Mouse (Mus musculus) myocyte (in vitro differentiated cells): ENCODE measurements around the gene Urod. TPM values are rescaled to one million over a fixed set of nuclear protein-coding genes. Genes with fewer than 3 reads are reported as not detected.

Source experiments
- H3K27me3 ChIP-seq: one replicate; pipeline ENCODE4 v1.6.1; 2011; ENCODE audit not compliant: control insufficient read depth, insufficient read depth, insufficient read length
- H3K36me3 ChIP-seq: one replicate; pipeline ENCODE4 v1.6.1; 2011; ENCODE audit not compliant: control insufficient read depth, insufficient read depth
- H3K4me2 ChIP-seq: one replicate; pipeline ENCODE4 v1.6.1; 2011; ENCODE audit warnings: low read depth, control low read depth
- H3K4me3 ChIP-seq: one replicate; pipeline ENCODE4 v1.5.1; 2011; ENCODE audit warnings: mild to moderate bottlenecking, control low read depth, moderate library complexity
- H3K79me2 ChIP-seq: one replicate; pipeline ENCODE4 v1.6.1; 2011; ENCODE audit not compliant: control insufficient read depth, insufficient read depth
- H3ac ChIP-seq: one replicate; pipeline ENCODE4 v1.6.1; 2011; ENCODE audit not compliant: control insufficient read depth, insufficient read length
- CEBPB ChIP-seq: IDR thresholded peaks from 2 replicates; pipeline ENCODE4 v1.6.1; 2011; ENCODE audit warnings: mild to moderate bottlenecking, moderate library complexity; ENCODE audit not compliant: poor library complexity, insufficient read depth, severe bottlenecking
- E2F4 ChIP-seq: IDR thresholded peaks from one replicate; pipeline ENCODE4 v1.6.1; 2011; ENCODE audit warnings: mild to moderate bottlenecking, control low read depth, moderate library complexity; ENCODE audit not compliant: insufficient read depth
- MAX ChIP-seq: IDR thresholded peaks from one replicate; pipeline ENCODE4 v1.6.1; 2011; ENCODE audit warnings: low read depth, mild to moderate bottlenecking, control low read depth
- MYOD1 ChIP-seq, 3 experiments: IDR thresholded peaks; one replicate each; pipeline ENCODE4 v1.6.1; 2011; ENCODE audit warnings: control low read depth in 2 of 3, low read depth in 2 of 3, mild to moderate bottlenecking in 2 of 3, moderate library complexity in 1 of 3; ENCODE audit not compliant: insufficient read length in 2 of 3, control insufficient read depth in 1 of 3
- MYOG ChIP-seq, 3 experiments: IDR thresholded peaks; one replicate each; pipeline ENCODE4 v1.6.1; 2011; ENCODE audit warnings: control low read depth in 2 of 3, low read depth in 2 of 3, mild to moderate bottlenecking in 2 of 3; ENCODE audit not compliant: insufficient read length in 2 of 3, control insufficient read depth in 1 of 3, insufficient read depth in 1 of 3
- POLR2A ChIP-seq: IDR thresholded peaks from one replicate; pipeline ENCODE4 v1.6.1; 2011; ENCODE audit warnings: low read depth, mild to moderate bottlenecking, control low read depth, moderate library complexity; ENCODE audit not compliant: insufficient read length
- POLR2AphosphoS2 ChIP-seq: IDR thresholded peaks from one replicate; pipeline ENCODE4 v1.6.1; 2011; ENCODE audit warnings: low read depth, control low read depth; ENCODE audit not compliant: insufficient read length
- REST ChIP-seq: IDR thresholded peaks from one replicate; pipeline ENCODE4 v1.6.1; 2011; ENCODE audit warnings: mild to moderate bottlenecking, control low read depth, moderate library complexity; ENCODE audit not compliant: insufficient read depth, insufficient read length
- SRF ChIP-seq: IDR thresholded peaks from one replicate; pipeline ENCODE4 v1.6.1; 2011; ENCODE audit warnings: low read depth; ENCODE audit not compliant: control insufficient read depth, insufficient read length
- TCF12 ChIP-seq: IDR thresholded peaks from one replicate; pipeline ENCODE4 v1.6.1; 2011; ENCODE audit warnings: mild to moderate bottlenecking, control low read depth; ENCODE audit not compliant: poor library complexity, insufficient read depth, severe bottlenecking
- TCF3 ChIP-seq: IDR thresholded peaks from one replicate; pipeline ENCODE4 v1.6.1; 2011; ENCODE audit warnings: low read depth, control low read depth; ENCODE audit not compliant: insufficient read length
- USF1 ChIP-seq: IDR thresholded peaks from one replicate; pipeline ENCODE4 v1.6.1; 2011; ENCODE audit warnings: low read depth, mild to moderate bottlenecking, control low read depth, moderate library complexity
- polyA plus RNA-seq: library from polyadenylated mRNA; unstranded; fragments of >200 nt; fragmentation: generic; extraction: Trizol; gene quantifications from one replicate; pipeline ENCODE4 v1.2.1, GENCODE M21; 2012; ENCODE audit warnings: missing spikeins

The Urod gene
- polyA plus RNA-seq, 1 experiment = 69.6 TPM

DNA sequence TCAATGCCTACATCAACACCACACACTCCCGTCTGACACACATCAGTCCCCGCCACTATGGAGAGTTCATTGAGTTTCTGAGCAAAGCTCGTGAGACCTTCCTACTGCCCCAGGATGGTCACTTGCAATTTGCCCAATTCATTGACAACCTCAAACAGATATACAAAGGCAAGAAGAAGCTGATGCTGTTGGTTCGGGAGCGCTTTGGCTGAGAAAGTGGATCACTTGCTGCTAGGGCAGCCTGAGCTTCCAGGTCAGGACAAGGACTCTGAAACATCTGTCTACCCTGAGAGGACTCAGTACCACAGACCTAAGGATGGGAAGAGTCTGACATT is 7.1 kb downstream of the Urod start:
- H3K36me3 ChIP-seq = peaks cover 9% of the 10 kb centered on the region
- no peaks in the 10 kb centered on the region for H3K27me3 ChIP-seq
- H3ac ChIP-seq = no peak overlapping the region
- H3K4me2 ChIP-seq = no peak overlapping the region
- H3K4me3 ChIP-seq = no peak overlapping the region
- TF ChIP-seq E2F4 = no peak
- no peak for TF ChIP-seq SRF
- no peak for TF ChIP-seq REST
- TF ChIP-seq MYOD1 (IDR thresholded peaks at IDR 0.05; ENCODE audit: control insufficient read depth in 1 of 3, insufficient read length in 2 of 3, low read depth in 2 of 3) = no peak
- no peak for TF ChIP-seq POLR2A
- TF ChIP-seq CEBPB = no peak
- no peak for TF ChIP-seq USF1
- no peak for TF ChIP-seq TCF3
- no peaks in the 10 kb centered on the region for H3K79me2 ChIP-seq

- Histone ChIP-seq H3K27me3 (no peaks in the 10 kb centered on the region), H3K36me3 (peaks cover 9% of the 10 kb centered on the region), H3K79me2 (no peaks in the 10 kb centered on the region), H3K4me2 (no peak overlapping the region), H3K4me3 (no peak overlapping the region), H3ac (no peak overlapping the region)
- TF ChIP-seq CEBPB = no peak
- peak in 2 of 3 experiments; percentile 94 to 95 for TF ChIP-seq MYOG (IDR thresholded peaks at IDR 0.05; ENCODE audit: control insufficient read depth in 1 of 3, insufficient read depth in 1 of 3, insufficient read length in 2 of 3, low read depth in 2 of 3)
- TF ChIP-seq E2F4 = no peak
- no peak for TF ChIP-seq POLR2AphosphoS2
- TF ChIP-seq USF1 = no peak
- TF ChIP-seq REST = no peak
- TF ChIP-seq SRF = no peak
- no peak for TF ChIP-seq POLR2A
- TF ChIP-seq MAX = no peak
- TF ChIP-seq MYOD1 (IDR thresholded peaks at IDR 0.05; ENCODE audit: control insufficient read depth in 1 of 3, insufficient read length in 2 of 3, low read depth in 2 of 3) = peak in 2 of 3 experiments; percentile 97 to 98
- peak; percentile 17 for TF ChIP-seq TCF12
- peak; percentile 73 for TF ChIP-seq TCF3
Measured at GRCm38 (mm10) chr4:116986400-116987121, 7.7 kb downstream of the Urod start.

GRCm38 (mm10) chr4:116985681-116986080 is 8.5 kb downstream of the Urod start:
- TF ChIP-seq E2F4 (no peak), TCF3 (no peak), MYOG (IDR thresholded peaks at IDR 0.05; ENCODE audit: control insufficient read depth in 1 of 3, insufficient read depth in 1 of 3, insufficient read length in 2 of 3, low read depth in 2 of 3) (no peak), TCF12 (no peak), REST (no peak), USF1 (no peak), MYOD1 (IDR thresholded peaks at IDR 0.05; ENCODE audit: control insufficient read depth in 1 of 3, insufficient read length in 2 of 3, low read depth in 2 of 3) (no peak)
- Histone ChIP-seq H3K27me3 (peaks cover 4% of the 10 kb centered on the region), H3K4me3 (no peak overlapping the region), H3K4me2 (no peak overlapping the region), H3K36me3 (peaks cover 5% of the 10 kb centered on the region), H3ac (no peak overlapping the region), H3K79me2 (no peaks in the 10 kb centered on the region)

GRCm38 (mm10) chr4:116976503-116976902 is 17.7 kb downstream of the Urod start:
- TF ChIP-seq MYOG (IDR thresholded peaks at IDR 0.05; ENCODE audit: control insufficient read depth in 1 of 3, insufficient read depth in 1 of 3, insufficient read length in 2 of 3, low read depth in 2 of 3) (no peak), TCF12 (no peak), CEBPB (no peak), POLR2A (no peak), E2F4 (no peak), TCF3 (no peak), MAX (no peak), REST (no peak), SRF (no peak), POLR2AphosphoS2 (no peak), MYOD1 (IDR thresholded peaks at IDR 0.05; ENCODE audit: control insufficient read depth in 1 of 3, insufficient read length in 2 of 3, low read depth in 2 of 3) (no peak), USF1 (no peak)
- no peak overlapping the region for H3K4me2 ChIP-seq
- H3K27me3 ChIP-seq = peaks cover 52% of the 10 kb centered on the region
- H3K79me2 ChIP-seq = no peaks in the 10 kb centered on the region
- H3ac ChIP-seq = no peak overlapping the region
- H3K36me3 ChIP-seq = no peaks in the 10 kb centered on the region
- no peak overlapping the region for H3K4me3 ChIP-seq

DNA sequence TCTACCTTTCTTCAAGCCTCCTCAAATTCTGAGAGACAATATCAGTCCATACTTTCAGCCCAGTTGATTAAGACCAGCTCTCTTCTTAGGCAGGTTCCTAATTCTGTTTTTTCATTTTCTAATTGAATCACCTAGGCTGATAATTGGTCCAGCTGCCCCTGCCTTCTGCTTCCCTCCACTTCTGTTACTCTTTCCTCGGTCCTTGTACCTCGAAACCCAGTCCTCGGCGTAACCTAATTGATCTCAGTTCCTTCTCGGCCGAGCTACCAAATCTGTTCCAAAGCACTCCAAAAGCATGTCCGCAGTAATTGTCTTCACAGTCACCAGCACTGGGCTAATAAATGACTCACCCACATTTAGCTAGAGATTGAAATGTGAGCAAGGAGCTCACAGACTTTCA is 39.3 kb downstream of the Urod start:
- peaks cover 21% of the 10 kb centered on the region for H3K27me3 ChIP-seq
- H3K4me3 ChIP-seq = no peak overlapping the region
- no peaks in the 10 kb centered on the region for H3K79me2 ChIP-seq
- H3K4me2 ChIP-seq = no peak overlapping the region
- no peaks in the 10 kb centered on the region for H3K36me3 ChIP-seq
- TF ChIP-seq CEBPB (no peak), POLR2AphosphoS2 (no peak), TCF3 (no peak), MYOG (IDR thresholded peaks at IDR 0.05; ENCODE audit: control insufficient read depth in 1 of 3, insufficient read depth in 1 of 3, insufficient read length in 2 of 3, low read depth in 2 of 3) (no peak), SRF (no peak), MAX (no peak), REST (no peak), POLR2A (no peak), USF1 (no peak), E2F4 (no peak), TCF12 (no peak), MYOD1 (IDR thresholded peaks at IDR 0.05; ENCODE audit: control insufficient read depth in 1 of 3, insufficient read length in 2 of 3, low read depth in 2 of 3) (no peak)
- no peak overlapping the region for H3ac ChIP-seq
